Mouse (Mus musculus): ENCODE measurements around the gene Parp16. TPM values are rescaled to one million over a fixed set of nuclear protein-coding genes. Genes with fewer than 3 reads are reported as not detected.

Parp16 gene
- total RNA-seq (2014; fragmentation: Nextera tagmentation) (4.9 and 8.3 TPM in 2 replicates), total RNA-seq (2017) (0.30 and 6.7 TPM in 2 replicates)

DNA sequence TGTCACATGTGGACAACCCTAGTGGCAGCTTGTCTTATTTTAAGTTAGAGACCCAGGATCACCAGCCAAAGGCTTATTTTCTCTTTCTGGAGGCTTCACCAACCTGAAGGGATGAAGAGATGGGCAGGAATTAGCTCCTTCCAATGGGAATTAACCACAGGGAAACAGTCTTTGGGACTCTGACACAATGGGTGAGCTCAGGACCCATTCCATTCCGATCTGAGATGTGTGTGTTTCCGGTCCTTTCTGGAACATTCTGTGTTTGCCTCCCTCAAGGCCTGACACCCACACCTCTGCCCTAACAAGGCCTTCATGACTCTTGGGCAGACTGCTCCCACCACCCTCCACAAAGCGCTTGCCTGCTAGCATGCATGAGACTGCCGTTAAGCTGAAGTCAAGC is at the start of gene Parp16:
TSS of gene Parp16 (plus strand) at position 301 of the 400 bp plus-strand sequence.
- no peak for ATAC-seq (replicated peaks; ENCODE audit: low FRiP score, low TSS enrichment, poor library complexity, severe bottlenecking)

DNA sequence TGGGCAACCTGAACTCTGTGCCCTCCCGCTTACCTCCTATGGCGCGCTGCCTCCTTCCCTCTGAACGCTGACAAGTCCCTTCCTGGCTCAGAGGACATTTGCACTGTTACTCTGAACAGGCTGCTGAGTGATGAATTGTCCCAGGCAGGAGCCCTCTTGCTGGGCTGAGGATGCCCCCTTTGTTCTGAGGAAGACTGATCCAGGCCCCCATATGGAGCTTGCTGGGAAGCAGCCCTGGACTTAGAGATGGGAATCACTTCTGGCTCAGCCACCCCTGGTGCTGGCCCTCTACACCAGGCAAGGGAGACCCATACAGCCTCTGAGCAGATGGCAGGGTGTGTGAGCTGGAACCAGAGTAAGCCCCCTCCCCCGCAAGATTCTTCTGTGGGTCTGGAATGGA is 49.2 kb upstream of the Parp16 start:
- ATAC-seq (replicated peaks; ENCODE audit: low FRiP score, low TSS enrichment, poor library complexity, severe bottlenecking), result no peak

DNA sequence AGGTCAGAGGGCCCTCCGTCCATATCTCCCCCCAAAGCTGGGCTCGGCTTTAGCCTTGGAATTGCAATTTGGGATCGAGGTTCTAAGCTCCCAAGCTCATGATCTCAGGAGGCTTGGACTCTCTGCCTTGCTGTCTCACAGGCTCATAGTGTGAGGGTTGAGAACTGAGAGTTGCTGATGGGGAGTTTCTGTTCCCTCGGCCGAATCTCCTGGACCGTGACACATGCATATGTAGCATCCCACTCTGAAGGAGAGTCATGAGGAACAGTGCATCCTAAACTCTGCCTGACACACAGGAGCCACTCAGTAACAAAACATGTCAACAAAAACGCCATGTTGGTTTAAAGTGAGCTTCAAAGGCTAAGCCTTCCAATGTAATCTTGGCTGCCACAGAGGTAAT is 46.6 kb upstream of the Parp16 start:
- ATAC-seq (replicated peaks; ENCODE audit: low FRiP score, low TSS enrichment, poor library complexity, severe bottlenecking), result no peak

DNA sequence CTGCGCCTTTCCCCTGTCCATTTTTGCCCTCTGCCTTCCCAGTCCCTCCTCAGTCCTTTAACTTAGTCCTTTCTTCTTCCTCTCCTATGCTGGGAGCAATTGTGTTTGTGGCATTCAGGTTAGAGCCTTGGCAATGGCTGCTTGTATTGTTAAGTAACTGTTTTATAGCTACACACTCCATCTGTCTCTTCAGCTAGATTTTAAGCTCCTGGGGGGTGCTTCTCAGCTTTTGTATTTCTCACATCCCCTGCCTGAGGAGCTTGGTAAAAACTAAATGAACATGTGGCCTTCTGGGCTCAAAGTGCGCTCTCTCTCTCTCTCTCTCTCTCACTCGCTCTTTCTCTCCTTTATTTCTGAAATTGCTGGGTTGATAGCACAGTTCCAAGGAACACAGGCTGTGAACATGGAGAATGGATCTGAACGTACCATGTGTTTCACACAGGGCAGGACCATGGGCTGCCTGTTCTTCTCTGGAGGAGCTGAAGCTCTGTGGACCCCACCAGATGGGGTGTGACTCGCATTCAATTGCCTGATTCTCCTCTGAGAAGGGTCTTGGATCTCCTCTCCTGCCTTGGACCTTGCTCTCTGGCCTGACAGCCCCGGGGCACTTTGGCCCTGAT is 42.3 kb upstream of the Parp16 start:
- no peak for ATAC-seq (replicated peaks; ENCODE audit: low FRiP score, low TSS enrichment, poor library complexity, severe bottlenecking)

DNA sequence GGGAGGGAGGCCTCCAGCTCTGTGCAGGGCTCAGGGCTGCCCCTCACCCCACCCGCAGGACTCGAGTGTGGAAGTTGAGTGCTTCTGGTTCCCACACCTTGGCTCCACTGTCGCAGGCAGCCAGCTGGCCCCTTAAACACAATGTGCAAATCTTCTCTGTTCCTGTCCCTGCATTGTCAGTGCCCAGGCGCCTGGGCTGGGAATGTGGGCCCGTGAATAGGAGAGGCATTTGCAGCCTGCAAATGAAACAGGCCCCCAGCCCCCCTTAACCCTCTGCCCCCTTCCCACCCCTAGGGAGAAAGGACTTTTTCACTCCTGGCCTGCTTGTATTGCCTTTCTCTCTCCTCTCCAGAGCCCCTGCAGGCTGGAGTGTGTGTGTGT is 41.8 kb upstream of the Parp16 start:
- no peak for ATAC-seq (replicated peaks; ENCODE audit: low FRiP score, low TSS enrichment, poor library complexity, severe bottlenecking)

DNA sequence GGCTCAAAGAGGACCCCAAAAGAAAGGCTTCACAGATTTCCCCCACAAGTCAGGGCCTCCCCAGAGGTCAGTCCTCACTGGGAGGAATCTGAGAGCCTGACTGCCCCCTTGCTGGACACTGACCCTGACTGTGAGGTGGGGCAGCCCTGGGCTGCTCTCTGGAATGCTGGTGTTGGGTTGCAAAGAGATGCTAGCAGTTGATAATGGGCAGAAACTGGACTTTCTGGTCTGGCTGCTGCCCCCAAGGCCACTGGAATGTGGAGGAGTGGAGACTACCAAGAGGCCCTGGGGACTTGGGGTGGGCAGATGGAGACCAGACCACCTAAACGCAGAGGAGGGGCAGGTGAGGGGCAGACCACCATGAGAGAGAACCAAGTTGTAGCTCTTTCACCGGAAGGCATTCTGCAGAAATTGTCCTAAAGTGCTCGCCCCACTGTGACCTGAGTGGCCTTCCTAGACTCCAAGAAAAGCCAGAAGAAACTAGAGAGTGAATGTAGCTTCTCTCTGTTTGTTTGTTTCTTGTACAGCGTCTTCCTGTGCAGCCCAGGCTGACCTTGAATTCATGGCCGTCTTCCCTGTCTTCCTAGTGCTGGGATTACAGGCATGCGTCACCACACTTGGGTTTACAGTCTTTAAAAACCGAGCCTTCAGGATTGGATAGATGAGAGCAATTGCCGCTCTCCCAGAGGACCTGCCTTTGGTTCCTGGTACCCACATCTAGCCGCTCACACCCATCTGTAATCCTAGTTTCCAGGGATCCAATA is 40.3 kb upstream of the Parp16 start:
- ATAC-seq (replicated peaks; ENCODE audit: low FRiP score, low TSS enrichment, poor library complexity, severe bottlenecking), result no peak

DNA sequence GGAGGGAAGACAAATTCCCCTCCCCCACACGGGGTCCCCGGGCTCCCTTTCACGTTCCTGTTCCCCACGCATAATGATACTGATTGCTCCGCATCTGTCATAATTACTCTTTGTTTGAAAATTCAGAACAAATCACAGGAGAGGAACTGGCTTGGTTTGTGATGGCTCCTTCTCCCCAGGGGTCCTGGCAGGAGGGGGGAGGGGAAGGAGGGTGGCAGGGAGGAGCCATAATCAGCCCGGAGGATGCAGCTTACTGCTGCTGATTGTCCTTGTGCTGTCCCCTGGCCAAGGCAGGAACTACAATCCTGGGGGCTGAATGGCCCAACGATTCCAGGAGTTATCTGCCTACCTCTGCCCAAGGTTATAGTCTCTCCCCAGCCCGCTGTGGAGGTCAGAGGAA is 38.5 kb upstream of the Parp16 start:
- no peak for ATAC-seq (replicated peaks; ENCODE audit: low FRiP score, low TSS enrichment, poor library complexity, severe bottlenecking)

DNA sequence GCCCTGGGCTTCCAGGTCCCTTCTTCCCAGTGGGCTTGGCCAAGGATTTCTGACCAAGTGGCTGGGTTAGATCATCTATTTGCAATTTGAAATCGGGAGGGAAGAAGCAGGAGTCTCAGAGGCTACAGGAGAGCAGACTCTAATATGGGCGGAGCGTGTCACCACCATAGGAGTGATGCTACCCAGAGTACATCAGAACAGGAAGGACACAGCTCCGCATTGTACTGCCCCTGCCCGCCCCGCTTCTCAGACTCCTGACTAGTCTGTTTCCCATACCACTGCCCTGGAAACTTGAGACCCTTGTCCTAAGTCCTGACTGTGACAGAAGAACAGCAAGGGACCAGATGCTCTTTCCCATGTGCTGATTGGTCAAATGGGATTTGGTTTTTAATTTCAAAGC is 37.5 kb upstream of the Parp16 start:
- ATAC-seq (replicated peaks; ENCODE audit: low FRiP score, low TSS enrichment, poor library complexity, severe bottlenecking), result no peak

DNA sequence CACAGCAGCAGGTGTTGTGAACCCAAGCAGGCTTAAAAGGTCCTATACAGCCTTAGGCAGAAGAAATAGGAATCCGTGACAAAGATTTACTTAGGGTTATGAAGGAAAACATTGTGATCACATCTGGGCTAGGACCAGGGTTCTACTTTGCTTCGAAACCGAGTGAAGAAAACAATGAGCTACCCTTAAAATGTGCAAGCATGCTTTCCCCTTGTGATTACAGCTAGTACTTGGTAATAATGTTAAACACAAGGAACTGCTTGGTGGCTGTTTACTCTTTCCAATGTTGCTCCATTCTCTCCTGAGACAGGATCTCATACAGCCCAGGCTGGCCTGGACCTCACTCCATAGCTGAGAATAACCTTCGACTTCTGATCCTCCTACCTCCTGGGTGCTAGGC is 34.0 kb upstream of the Parp16 start:
- no peak for ATAC-seq (replicated peaks; ENCODE audit: low FRiP score, low TSS enrichment, poor library complexity, severe bottlenecking)

DNA sequence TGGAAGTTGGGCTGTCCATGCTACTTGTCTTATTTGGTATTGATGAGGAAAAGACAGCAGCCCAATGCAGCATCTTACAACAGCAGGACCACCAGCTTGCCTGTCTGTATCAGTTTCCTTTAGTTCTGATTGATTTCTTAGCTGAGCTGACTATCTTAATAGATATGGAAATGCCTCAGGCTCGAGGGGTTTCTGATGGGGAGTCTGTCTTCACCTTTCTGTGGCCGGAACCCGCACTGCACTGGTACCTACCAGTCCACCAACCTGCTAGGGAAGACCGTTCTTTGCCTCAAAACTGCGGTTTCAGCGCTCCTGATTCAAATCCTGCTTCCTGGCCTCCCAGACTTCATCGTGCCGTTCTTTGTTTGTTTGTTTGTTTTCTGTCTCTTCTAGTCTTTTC is 33.3 kb upstream of the Parp16 start:
- ATAC-seq (replicated peaks; ENCODE audit: low FRiP score, low TSS enrichment, poor library complexity, severe bottlenecking), result no peak

DNA sequence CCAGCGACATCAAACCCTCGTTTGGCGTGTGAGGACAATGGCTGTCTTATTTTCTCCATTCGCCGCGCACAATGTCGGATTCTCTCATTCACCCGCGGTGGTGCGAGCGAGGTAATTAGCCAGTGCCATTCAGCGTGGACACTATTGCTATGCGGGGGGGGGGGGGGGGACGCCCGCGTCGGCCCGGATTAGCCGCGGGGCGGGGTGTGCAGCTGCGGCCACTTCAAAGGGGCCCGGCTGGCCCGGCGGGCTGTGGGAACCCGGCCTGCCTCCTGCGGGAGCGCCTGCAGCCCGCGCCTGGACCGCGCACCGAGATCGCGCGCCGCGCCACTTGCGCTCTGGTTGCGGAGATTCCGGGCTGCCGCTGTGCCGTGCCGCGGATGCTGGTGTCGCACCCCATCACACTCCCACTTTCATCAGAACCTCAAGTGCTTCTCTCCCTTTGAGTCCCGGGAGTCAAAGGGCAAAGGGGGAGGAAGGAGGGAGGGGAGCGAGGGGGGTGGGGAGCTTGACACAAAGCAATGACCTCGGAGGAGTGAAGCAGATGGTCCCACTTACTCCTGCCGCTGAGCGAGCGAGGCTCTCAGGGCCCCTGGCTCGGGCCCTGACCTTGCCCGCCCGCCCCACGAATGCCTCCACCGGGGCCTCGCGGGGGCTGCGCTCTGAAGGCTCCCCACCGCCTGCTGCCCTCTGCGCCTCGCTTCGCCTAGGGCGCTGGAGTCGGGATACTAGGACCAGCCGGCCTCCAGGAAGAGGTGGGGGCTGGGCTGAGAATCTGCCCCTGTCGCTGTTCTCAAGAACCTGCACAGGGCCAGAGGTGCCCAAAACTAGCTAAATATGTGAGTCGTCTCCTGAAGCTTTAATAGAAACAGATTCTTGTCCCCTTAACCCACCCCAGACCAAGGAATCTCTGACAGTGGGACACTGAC is 32.2 kb upstream of the Parp16 start:
- no peak for ATAC-seq (replicated peaks; ENCODE audit: low FRiP score, low TSS enrichment, poor library complexity, severe bottlenecking)

DNA sequence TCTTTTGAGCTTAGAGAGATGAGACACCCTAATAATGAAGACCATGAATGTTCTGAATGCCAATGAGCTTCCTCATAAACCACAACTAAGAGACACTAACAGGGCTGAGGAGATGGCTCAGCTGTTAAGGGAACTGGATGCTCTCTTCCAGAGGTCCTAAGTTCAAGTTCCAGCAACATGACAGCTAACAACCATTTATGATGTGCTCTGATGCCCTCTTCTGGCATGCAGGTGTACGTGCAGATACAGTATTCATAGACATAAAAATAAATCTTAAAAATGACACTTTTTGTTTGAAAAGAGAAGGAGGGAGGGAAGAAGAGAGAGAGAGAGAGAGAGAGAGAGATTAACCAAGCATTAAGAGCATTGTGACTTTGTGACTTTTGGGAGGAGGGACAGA is 30.3 kb upstream of the Parp16 start:
- ATAC-seq (replicated peaks; ENCODE audit: low FRiP score, low TSS enrichment, poor library complexity, severe bottlenecking), result 0 out of 2 replicates have a peak, but pooled peaks have one; percentile 59

DNA sequence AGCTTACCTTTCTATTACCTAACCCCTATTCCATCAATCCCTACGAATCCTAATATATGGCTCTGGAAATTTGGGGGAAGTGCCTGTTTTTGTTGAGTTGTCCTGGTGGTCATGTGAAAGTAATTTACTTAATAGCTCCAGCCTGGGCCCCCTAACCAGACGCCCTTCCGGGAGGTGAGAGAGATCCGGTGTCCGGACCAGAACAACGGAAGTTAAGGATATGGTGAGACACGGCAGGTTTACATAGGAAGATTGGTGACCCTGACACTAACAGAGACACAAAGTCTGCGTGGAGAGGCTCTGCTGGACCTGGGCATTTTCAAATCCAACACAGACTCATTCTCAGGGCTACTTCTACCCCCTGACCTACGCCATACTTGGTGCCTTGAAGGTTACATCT is 28.8 kb upstream of the Parp16 start:
- ATAC-seq (replicated peaks; ENCODE audit: low FRiP score, low TSS enrichment, poor library complexity, severe bottlenecking), result no peak

DNA sequence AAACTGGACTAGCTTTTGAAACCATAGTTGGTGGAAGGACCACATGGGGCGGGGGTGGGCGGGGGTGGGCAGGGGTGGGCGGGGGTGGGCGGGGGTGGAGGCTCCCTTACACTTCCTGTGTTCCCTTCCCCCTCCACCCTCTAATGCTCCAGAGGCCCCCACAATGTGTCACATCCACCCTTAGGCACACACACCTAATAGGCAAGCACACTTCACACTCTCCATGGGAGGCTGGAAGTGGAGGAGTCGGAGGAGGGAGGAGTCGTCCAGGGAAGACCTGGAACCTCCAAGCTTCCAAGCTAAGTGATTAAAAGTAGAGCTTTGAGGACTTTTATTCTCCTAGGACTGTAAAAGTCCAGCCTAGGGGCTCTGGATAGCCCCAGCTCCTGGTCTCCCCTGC is 26.6 kb upstream of the Parp16 start:
- ATAC-seq (replicated peaks; ENCODE audit: low FRiP score, low TSS enrichment, poor library complexity, severe bottlenecking), result no peak

DNA sequence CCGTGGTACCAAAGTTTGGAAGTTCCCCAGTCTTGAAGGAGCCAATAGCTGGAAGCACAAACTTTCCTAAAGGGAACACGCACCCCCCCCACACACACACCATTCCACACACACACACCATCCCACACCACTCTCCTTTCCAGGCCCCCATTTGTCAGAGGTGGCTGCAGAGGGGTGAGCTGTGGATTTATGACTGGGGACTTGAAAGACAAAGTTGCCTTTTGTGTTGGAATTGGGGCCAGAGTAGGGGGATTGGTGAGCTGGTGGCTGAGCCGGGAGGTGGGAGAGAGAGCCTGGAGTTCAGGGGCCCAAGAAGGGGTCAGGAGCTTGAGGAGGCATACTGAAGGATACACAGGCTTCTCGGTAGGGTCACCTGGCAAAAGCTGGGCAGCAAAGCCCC is 26.2 kb upstream of the Parp16 start:
- no peak for ATAC-seq (replicated peaks; ENCODE audit: low FRiP score, low TSS enrichment, poor library complexity, severe bottlenecking)

DNA sequence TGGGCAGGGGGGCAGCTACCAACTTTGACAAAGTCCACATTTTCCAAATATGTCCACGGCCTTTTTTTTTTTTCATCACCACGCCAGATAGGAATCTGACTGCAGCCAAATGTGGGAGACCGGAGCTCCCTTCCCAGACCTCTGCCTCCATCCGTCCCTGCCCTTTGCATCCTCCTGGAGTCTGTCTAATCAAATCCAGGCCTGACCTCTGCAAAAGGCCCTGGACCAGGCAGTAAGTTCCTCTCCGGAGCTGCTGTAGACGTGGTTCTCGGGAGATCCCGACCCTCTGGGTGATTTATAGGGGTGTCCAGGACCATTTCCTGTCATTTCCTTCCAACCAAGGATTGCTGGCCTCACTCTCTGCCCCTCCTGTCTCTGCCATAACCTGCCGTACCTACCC is 22.5 kb upstream of the Parp16 start:
- ATAC-seq (replicated peaks; ENCODE audit: low FRiP score, low TSS enrichment, poor library complexity, severe bottlenecking), result no peak

DNA sequence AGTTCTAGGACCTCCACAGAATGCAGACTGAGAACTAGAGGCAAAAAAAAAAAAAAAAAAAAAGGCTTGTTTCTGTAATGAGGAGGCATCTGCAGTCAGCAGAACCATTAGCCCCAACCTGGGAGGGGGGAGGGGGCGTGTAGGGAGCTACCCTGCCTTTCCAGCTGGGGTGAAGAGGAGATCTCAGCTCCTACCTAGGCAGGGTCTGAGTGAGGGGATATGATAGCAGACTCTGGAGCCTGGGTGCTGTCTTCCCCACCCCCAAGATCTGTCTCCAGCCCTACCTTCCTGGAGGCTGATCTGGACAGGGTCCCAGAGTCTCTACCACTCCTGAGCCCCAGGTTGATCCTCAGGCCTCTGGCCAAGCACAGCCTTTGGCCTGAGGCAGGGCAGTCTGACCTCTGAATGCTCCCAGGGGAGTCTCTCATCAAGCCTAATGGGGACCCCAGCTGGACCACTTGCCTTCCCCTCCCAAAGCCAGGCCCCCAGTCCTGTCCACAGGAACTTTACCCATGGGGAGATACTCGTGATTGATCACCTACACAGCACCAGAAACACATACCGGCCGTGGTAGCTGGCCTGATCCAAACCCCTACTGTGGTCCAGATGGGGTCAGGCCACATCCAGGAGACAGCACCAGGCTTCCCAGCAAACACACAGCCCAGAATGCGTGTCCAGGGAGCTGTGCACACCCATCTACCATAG is 19.8 kb upstream of the Parp16 start:
- 0 out of 2 replicates have a peak, but pooled peaks have one; percentile 14 for ATAC-seq (replicated peaks; ENCODE audit: low FRiP score, low TSS enrichment, poor library complexity, severe bottlenecking)

DNA sequence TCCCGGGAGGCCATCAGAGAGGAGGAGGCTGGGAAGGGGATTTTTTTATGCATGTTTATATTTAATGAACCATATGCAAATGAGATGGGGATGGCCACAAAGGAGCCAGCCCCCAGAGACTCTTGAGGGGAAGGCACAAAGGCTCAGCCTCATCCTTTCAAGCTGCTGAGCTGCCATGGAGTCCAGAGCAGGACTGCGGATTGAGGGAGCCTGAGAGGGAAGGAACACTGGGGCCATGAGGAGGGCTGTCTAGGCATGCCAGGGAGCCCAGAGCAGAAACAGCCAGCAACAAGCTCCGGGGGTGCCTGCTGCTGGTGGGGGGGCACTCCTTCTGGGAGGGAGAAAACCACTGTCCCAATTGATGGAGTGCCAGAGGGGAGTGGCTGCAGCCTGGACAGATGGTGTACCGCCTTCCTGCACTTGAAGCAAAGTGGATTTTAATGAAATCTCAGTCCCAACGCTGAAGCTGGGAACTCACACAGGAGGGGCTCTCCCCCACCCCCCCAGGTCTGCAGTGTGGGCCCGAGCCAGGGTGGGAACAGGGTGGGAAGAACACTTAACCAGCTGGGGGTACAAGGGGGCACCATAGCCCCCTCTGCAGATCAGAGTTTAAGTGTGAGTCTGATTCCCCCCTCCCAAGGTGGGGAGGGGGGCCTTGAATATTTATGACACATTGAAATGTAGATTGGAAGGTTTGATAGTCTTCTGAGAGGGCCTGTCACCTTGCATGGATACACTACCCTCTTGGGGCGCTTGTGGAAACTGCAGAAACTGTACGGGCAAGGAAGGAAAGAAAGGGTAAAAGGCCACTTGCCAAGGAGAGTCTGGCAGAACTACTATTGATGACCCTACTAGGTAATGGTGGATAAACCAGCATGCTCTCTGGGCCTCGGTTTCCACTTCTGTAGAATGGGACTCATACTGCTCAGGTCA is 18.9 kb upstream of the Parp16 start:
- no peak for ATAC-seq (replicated peaks; ENCODE audit: low FRiP score, low TSS enrichment, poor library complexity, severe bottlenecking)

DNA sequence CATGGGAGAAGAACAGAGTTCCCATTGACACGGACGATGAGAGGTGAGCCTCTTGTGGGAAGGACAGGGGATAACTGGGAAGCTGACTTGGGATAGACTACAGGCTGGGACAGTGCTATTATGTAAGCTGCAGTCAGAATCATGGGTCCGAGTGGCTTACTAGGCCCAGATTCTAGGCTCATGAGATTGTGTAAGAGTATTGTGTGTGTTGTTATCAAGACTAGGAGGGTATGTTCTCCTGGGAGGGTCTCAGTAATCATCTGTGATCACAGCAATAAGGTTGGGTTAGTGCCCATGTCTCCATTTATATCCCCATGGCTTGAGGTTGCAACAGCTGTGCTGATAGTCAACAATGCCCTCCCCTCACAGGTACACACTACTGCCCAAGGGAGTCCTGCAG is 17.7 kb upstream of the Parp16 start:
- no peak for ATAC-seq (replicated peaks; ENCODE audit: low FRiP score, low TSS enrichment, poor library complexity, severe bottlenecking)
